Mouse (Mus musculus): ENCODE data around the gene Krt36. TPM values are rescaled to one million over a fixed set of nuclear protein-coding genes. Genes with fewer than 3 reads are reported as not detected.

The Krt36 gene
- not detected in 4 replicates for total RNA-seq (2023; ENCODE audit: inconsistent age)

GRCm38 (mm10) chr11:100105576-100106122 is at the start of gene Krt36:
Gene Krt36 (minus strand): TSS chr11:100105626.

GRCm38 (mm10) chr11:100148615-100149330 is 43.3 kb upstream of the Krt36 start, which contains the start of gene Krt19:
Gene Krt19 (minus strand): TSS chr11:100148665.

GRCm38 (mm10) chr11:100135731-100136130 is 30.3 kb upstream of the Krt36 start, which contains the start of gene Krt15:
Gene Krt15 (minus strand): TSS chr11:100135928.

GRCm38 (mm10) chr11:100121466-100121865 is 16.0 kb upstream of the Krt36 start, which contains the start of gene Krt13:
Gene Krt13 (minus strand): TSS chr11:100121566.

GRCm38 (mm10) chr11:100096141-100096540 is 9.3 kb downstream of the Krt36 start, which contains the start of gene Krt35:
Gene Krt35 (minus strand): TSS chr11:100096241.

GRCm38 (mm10) chr11:100087861-100088260 is 17.6 kb downstream of the Krt36 start, which contains the start of gene Krt32:
Gene Krt32 (minus strand): TSS chr11:100088226.

Other genes with a start within 250 kb of the Krt36 start
- not detected in 4 replicates for gene Gm11568, start 247.7 kb downstream of the Krt36 start, total RNA-seq (2023; ENCODE audit: inconsistent age)
- gene Gm11559, start 241.2 kb downstream of the Krt36 start, total RNA-seq (2023; ENCODE audit: inconsistent age), result not detected in 4 replicates
- gene Krtap9-1, start 232.2 kb downstream of the Krt36 start, total RNA-seq (2023; ENCODE audit: inconsistent age), result not detected in 4 replicates
- not detected in 4 replicates for gene Gm11567, start 226.4 kb downstream of the Krt36 start, total RNA-seq (2023; ENCODE audit: inconsistent age)
- not detected in 4 replicates for gene Krtap31-1, start 197.7 kb downstream of the Krt36 start, total RNA-seq (2023; ENCODE audit: inconsistent age)
- gene Gm11565, start 190.9 kb downstream of the Krt36 start, total RNA-seq (2023; ENCODE audit: inconsistent age), result not detected in 4 replicates
- gene Krtap31-2, start 169.3 kb downstream of the Krt36 start, total RNA-seq (2023; ENCODE audit: inconsistent age), result not detected in 4 replicates
- not detected in 4 replicates for gene Krtap9-5, start 157.2 kb downstream of the Krt36 start, total RNA-seq (2023; ENCODE audit: inconsistent age)
- not detected in 4 replicates for gene Krtap29-1, start 126.6 kb downstream of the Krt36 start, total RNA-seq (2023; ENCODE audit: inconsistent age)
- gene Krtap16-1, start 119.0 kb downstream of the Krt36 start, total RNA-seq (2023; ENCODE audit: inconsistent age), result not detected in 4 replicates
- gene Krtap17-1, start 111.6 kb downstream of the Krt36 start, total RNA-seq (2023; ENCODE audit: inconsistent age), result not detected in 4 replicates
- not detected in 4 replicates for gene Krt33a, start 89.4 kb downstream of the Krt36 start, total RNA-seq (2023; ENCODE audit: inconsistent age)
- not detected in 4 replicates for gene Krt33b, start 75.8 kb downstream of the Krt36 start, total RNA-seq (2023; ENCODE audit: inconsistent age)
- not detected in 4 replicates for gene Krt34, start 64.1 kb downstream of the Krt36 start, total RNA-seq (2023; ENCODE audit: inconsistent age)
- gene Krt31, start 55.1 kb downstream of the Krt36 start, total RNA-seq (2023; ENCODE audit: inconsistent age), result not detected in 4 replicates
- not detected in 4 replicates for gene Krt32, start 17.4 kb downstream of the Krt36 start, total RNA-seq (2023; ENCODE audit: inconsistent age)
- not detected in 4 replicates for gene Krt35, start 9.4 kb downstream of the Krt36 start, total RNA-seq (2023; ENCODE audit: inconsistent age)
- not detected in 4 replicates for gene Krt13, start 15.9 kb upstream of the Krt36 start, total RNA-seq (2023; ENCODE audit: inconsistent age)
- not detected in 4 replicates for gene Krt15, start 30.3 kb upstream of the Krt36 start, total RNA-seq (2023; ENCODE audit: inconsistent age)
- gene Krt19, start 43.0 kb upstream of the Krt36 start, total RNA-seq (2023; ENCODE audit: inconsistent age), result 0.45 to 1.1 TPM in 2 of 4 replicates, not detected in the others
- gene Krt9, start 87.6 kb upstream of the Krt36 start, total RNA-seq (2023; ENCODE audit: inconsistent age), result not detected in 4 replicates
- not detected in 4 replicates for gene Krt14, start 101.9 kb upstream of the Krt36 start, total RNA-seq (2023; ENCODE audit: inconsistent age)
- gene Krt16, start 143.3 kb upstream of the Krt36 start, total RNA-seq (2023; ENCODE audit: inconsistent age), result not detected in 4 replicates
- gene Krt17, start 155.4 kb upstream of the Krt36 start, total RNA-seq (2023; ENCODE audit: inconsistent age), result not detected in 4 replicates
- not detected in 4 replicates for gene Krt42, start 164.2 kb upstream of the Krt36 start, total RNA-seq (2023; ENCODE audit: inconsistent age)
- 2,378 to 2,468 TPM (median 2,410 TPM) in 4 replicates for gene Eif1, start 214.3 kb upstream of the Krt36 start, total RNA-seq (2023; ENCODE audit: inconsistent age)
- not detected in 4 replicates for gene Gast, start 228.8 kb upstream of the Krt36 start, total RNA-seq (2023; ENCODE audit: inconsistent age)